Mouse (Mus musculus): ENCODE data around the gene Lrch1.

Lrch1 gene

DNA sequence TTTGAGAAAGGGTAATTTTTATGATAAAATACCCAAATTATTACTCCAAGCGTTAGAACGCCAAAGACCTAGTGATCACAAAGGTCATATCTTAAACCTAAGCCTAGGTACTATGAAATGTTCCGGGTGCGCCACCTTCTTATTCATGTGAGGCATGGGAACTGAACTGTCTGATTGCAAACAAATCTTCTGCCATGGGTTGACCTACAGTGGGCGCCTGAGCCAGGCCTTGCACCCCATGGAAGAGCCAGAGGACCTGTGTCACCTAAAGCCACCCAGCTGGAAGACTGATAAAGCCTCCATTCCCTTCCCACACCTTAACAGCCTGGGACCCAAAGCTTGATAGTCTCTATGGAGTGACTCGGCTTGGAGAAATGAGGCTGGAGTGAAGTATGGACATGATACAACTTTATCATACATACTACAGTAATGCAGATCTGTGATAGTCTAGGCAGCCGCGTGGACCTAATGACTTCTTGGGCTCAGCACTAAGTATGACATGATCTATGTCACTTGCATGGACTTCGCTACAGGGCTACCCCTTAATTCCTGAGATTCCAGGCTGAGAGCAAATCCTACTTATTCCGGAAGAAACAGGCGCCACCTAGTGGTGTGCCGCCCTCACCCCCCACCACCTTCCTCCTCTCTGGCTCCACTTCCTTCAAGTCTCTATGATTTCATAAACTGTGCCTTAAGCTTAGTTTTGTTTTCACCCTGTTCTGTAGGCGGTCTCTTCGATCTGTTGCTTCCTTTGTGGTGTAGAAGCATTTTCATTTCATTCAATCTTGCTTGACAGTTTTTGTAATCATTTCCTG lies 957 bp upstream of the Lrch1 start:
- in situ Hi-C loops (cut with MboI, MseI), result loop anchor here (5.0 to 10.0 kb wide), 2 partner anchors 101 to 246 kb away; no protein-coding TSS in a partner anchor

DNA sequence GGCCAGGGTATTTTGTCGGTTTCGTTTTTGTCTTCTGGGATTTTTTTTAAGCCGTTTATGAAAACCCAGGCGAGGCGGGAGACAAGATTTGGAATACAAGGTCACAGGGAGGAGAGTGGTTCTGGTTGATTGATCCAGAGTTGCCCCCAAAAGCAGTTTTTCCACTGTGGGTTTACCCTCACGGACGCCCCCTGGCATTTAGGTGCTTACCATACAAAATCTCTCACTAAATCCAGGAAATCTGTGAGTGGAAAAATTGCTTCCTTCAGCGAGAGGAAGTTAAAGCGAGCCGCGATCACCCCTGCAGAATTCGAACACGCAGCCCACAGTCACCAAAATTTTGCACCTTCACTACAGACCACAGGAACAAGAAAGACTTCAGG lies 329 bp upstream of the Lrch1 start:
- in situ Hi-C loops (cut with MboI, MseI), result loop anchor here (5.0 to 10.0 kb wide), 2 partner anchors 101 to 247 kb away; no protein-coding TSS in a partner anchor

DNA sequence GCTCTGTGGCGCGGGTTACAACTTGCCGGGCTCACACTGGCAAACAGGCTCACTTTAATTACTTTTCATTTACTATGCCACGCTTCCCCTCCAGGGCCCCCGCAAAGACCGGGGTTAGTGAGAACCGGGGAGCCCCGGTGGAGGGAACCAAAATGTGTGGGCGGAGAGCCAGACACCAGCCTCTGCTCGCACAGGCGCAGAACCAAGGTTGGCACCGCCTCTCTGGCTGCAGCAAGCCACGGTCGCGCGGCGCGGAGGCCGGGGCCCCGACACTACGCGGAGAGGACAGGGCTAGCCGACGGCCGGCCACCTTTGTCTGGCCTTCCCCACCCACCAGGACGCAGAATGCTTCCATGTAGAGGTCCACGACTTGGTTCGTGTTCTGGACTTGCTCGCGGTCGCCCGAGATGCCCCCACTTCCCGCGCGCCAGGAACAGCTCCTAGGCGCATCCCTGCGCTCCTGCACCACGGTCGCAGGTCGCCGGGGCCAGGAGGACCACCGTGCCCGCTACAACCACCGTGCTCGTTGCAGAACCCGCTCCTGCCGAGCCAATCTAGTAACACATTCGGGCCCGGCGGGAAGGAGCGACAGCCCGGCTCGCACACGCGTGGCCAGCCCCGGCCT lies 813 bp downstream of the Lrch1 start:
- in situ Hi-C loops (cut with MboI, MseI), result loop anchor here (5.0 to 10.0 kb wide), 2 partner anchors 100 to 248 kb away; no protein-coding TSS in a partner anchor

GRCm38 (mm10) chr14:74946321-74946750 lies 1.3 kb downstream of the Lrch1 start:
- in situ Hi-C loops (cut with MboI, MseI), result loop anchor here (5.0 to 10.0 kb wide), 2 partner anchors 99 to 248 kb away; no protein-coding TSS in a partner anchor

DNA sequence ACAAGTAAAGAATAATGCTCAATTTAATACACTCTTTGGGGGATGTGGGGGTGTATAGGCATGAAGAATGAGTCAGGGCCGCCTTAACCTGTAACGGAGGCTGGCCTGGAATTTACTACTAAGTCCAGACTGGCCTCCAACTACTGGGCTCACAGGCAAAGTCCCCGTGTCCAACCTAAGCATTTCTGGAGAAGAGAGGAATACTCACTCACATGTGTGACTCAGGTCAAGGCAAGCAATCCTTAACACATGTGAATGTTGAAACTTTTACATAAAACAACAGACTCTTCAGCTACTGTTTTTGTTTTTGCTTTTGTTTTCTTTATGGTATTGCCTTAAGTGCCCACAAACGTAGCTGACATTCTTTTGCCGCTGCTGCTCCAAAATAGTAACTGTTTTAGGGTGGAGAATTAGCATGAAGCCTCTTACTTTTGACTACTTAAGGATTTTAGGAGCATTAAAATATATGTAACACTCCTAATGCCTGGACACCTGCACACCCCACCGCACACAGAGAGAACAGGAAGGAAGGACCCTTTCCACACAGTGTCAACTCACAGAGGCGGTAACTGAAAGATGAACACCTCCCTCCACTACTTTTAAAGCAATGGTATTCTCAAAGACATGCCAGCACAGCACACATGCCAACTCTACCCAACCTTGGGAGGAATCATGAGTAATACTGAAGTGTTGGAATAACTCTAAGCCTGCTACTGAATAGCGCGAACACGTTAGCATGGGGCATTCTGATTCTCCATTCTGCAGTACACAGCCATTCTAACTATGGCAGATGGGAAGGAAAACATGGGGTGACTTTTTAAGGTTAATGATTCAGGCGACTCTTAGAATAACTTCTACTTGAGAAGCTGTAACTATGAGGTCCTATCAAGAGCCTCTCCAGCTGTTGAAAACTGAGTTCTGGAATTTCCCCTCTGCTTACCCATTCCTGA lies 2.1 kb downstream of the Lrch1 start:
- in situ Hi-C loops (cut with MboI, MseI), result loop anchor here (5.0 to 10.0 kb wide), 2 partner anchors 98 to 249 kb away; no protein-coding TSS in a partner anchor

DNA sequence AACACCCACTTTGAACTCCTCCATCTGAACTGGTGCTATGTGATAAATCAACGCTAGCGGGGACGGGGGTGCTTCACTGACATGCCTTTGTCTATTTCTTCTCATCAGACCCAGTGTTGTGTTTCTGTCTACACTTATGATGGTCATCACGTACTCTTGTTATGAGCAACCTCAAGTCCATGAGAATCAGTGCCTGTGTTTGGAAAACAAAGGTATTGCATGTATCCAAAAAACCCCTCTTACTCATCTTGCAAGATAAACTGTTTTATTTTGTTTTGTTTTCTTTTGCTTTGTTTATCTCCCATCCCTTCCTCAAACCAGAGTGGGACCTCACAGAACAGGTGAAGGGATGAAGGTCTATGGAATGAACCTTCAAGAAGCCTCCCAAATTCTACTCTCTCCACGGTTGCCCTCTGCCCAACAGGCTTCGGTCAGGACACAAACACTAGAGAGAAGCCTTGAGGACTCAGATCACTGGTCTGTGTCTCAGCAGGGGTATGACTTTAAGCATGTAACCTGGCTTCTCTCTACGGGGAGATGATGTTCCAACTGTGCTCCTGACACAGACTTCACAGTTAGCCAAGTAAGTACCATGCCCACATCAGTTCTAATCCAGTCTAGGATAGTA lies 3.4 kb downstream of the Lrch1 start:
- in situ Hi-C loops (cut with MboI, MseI), result loop anchor here in 1 of 2 experiments (10.0 kb wide), 1 partner anchor 251 kb away; no protein-coding TSS in a partner anchor

DNA sequence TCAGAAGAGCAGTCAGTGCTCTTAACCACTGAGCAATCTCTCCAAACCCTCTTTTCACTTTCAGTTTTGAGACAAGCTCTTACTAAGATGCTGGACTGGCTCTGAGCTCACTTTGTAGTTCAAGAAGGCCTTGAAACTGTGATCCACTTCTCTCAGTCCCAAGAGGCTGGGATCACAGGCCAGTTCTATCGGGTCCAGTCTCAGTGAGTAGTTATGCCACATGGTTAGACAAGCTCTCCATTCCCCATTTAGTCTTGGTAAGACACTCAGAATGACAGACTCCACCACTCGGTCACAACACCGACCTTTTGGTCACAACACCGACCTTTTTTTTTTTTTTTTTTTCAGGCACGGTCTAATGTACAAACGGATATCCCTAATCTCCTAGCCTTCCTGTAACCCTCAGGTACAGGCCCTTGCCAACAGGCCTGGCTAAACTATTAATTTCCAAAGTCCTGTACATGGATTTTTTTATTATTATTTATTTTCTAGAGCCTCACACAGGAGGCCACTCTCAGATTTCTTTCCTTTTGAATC lies 4.0 kb downstream of the Lrch1 start:
- in situ Hi-C loops (cut with MboI, MseI), result loop anchor here in 1 of 2 experiments (10.0 kb wide), 1 partner anchor 251 kb away; no protein-coding TSS in a partner anchor

- in situ Hi-C loops (cut with MboI, MseI), result loop anchor here in 1 of 2 experiments (10.0 kb wide), 1 partner anchor 252 kb away; no protein-coding TSS in a partner anchor
Measured at GRCm38 (mm10) chr14:74943024-74943423, 4.7 kb downstream of the Lrch1 start.

GRCm38 (mm10) chr14:74941591-74941990 lies 6.1 kb downstream of the Lrch1 start:
- in situ Hi-C loops (cut with MboI, MseI), result loop anchor here in 1 of 2 experiments (10.0 kb wide), 1 partner anchor 253 kb away; no protein-coding TSS in a partner anchor

DNA sequence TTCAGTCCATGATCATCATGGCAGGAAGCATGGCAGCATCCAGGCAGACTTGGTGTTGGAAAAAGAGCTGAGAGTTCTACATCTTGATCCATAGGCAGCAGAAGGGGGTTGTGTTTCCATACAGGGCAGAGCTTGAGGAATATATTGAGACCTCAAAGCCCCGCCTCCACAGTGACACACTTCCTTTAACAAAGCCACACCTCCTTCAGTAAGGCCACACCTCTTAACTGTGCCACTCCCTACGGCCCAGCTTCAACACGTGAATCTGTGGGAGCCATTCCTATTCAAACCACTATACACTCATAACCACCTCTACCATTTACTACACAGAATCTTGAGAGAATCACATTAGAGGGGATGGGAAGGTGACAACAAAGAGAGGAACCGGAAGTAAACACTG lies 6.9 kb downstream of the Lrch1 start:
- in situ Hi-C loops (cut with MboI, MseI), result loop anchor here in 1 of 2 experiments (10.0 kb wide), 1 partner anchor 254 kb away; no protein-coding TSS in a partner anchor

DNA sequence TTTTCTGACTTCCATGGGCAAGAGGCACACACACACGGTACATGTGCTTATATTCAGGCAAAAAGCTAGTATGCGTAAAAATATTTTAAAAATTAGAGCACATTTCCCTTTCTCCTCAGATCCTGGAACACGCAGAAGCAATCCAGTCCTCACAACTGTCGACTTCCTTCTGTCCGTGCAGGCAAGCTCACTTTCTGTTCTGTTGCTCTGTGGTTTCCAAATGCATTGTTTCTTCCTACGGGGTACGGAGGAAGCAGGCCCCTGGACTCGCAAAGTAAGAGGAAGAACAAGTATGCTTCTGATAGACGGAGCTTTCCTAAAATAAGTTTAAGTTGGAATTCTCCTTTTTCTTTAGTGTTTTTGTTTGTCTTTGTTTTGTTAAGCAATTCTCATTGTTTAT lies 8.3 kb downstream of the Lrch1 start:
- in situ Hi-C loops (cut with MboI, MseI), result no loop called here

DNA sequence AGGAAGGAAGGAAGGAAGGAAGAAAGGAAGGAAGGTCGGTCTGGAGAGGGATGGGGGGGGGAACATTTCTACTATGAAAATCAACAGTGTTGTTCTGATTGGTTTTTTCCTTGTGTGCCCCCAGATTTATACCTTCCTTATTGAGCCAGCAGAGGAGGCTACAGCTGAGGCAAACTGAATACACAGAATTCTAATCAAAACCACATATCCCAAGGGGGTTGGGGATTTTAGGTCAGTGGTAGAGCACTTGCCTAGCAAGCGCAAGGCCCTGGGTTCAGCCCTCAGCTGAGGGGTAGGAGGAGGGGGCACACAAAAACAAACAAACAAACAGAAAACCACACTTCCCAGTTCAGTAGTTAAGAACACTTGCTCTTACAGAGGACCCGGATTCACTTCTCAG lies 8.8 kb downstream of the Lrch1 start:
- in situ Hi-C loops (cut with MboI, MseI), result no loop called here

GRCm38 (mm10) chr14:74936557-74937261 lies 11.0 kb downstream of the Lrch1 start:
- in situ Hi-C loops (cut with MboI, MseI), result no loop called here

DNA sequence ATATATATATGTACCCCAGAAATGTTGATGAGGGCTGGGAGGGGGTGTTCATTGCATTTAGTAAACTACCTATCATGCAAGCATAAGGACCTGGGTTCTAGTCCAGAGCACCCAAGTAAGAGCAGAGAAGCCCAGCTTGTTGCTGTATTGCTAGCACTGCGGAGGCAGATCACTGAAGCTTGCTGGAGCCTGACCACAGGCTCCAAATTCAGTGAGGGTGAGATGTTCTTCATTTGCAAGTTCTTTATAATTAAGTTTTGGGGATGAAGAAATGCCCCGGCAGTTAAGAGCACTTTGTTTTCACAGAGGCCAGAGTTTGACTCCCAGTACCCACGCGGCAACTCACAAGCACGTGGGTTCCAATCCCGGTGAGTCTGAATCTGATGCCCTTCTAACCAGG lies 12.6 kb downstream of the Lrch1 start:
- in situ Hi-C loops (cut with MboI, MseI), result no loop called here

DNA sequence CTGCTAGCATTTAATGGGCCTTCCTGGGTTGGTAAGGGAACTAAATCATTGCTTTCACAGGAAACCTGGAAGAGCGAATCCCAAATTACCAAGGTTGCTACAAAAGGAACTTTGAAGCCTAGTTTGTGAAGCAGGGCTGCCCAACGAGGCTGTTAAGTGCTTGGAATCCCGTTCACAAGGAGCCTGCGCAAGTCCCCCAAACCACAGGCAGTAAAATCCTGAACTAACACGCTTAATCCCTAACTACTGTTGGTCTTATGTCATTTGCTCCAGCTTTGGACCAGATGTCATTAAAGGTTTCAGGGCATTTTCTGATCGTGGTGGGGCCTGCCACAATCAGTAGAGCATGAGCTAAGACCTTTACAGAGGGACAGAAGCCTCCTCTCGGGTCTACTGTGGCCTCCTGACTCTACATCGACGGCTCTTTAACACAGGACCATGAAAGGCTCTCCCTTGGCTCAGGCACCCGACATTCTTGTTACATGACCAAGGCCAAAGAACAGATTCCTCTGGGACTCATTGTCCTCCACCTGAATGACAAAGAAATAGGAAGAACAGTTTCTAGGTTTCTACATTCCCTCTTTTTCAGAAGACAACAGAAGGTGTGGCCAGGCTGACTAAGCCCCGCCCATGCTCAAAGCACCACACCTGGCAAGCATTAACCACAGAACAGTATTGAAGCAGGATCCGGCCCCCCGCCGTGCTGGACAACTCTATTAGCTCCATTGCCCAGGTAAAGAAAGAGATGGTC lies 13.5 kb downstream of the Lrch1 start:
- in situ Hi-C loops (cut with MboI, MseI), result loop anchor here in 1 of 2 experiments (5.0 kb wide), 1 partner anchor 92 kb away; no protein-coding TSS in a partner anchor

- in situ Hi-C loops (cut with MboI, MseI), result loop anchor here (5.0 to 10.0 kb wide), 2 partner anchors 65 to 87 kb away; no protein-coding TSS in a partner anchor
Measured at GRCm38 (mm10) chr14:74929739-74930138, 17.9 kb downstream of the Lrch1 start.

GRCm38 (mm10) chr14:74928809-74929432 lies 18.8 kb downstream of the Lrch1 start:
- in situ Hi-C loops (cut with MboI, MseI), result loop anchor here in 1 of 2 experiments (10.0 kb wide), 1 partner anchor 66 kb away; no protein-coding TSS in a partner anchor

All from T-helper 17 cell (primary cell).